Mouse (Mus musculus): ENCODE data around the gene Itsn1.

DNA sequence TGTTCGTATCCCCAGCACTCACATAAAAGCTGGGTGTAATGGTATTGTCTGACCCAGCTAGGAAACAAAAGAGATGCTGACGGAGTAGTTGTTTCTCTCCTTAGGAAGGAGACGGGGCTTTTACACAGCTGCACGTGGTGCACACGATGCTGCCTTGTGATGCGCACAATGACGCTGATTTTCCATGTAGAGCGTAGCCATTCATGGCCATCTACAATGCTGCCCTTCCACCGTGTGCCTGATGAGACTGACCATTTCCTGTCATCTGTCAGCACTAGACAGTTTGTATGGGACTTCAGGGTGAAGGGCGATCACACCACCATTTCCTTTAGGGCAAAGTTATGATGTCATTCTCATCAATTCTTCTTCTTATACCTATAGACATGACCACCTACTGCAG, 239.6 kb downstream of the Itsn1 start:
- TF ChIP-seq CTCF (IDR thresholded peaks at IDR 0.05; ENCODE audit: insufficient read depth, low read length) (no peak), POLR2A (IDR thresholded peaks at IDR 0.05; ENCODE audit: borderline replicate concordance, extremely low read depth, low read depth, low read length) (no peak)
